Mouse (Mus musculus) cerebellum, adult 2 months (tissue): Measurements from ENCODE around the gene Bet1. TPM values are rescaled to one million over a fixed set of nuclear protein-coding genes. Genes with fewer than 3 reads are reported as not detected.

Experiments used
- DNase-seq, 2 experiments: peaks; one replicate each; pipeline ENCODE4 v3.0.0; 2021
- H3K27ac ChIP-seq: fragments of 200-500 bp; 2 replicates; pipeline ENCODE4 v1.5.1; 2012; ENCODE audit warnings: low read length, control low read depth, inconsistent platforms; ENCODE audit not compliant: insufficient read depth
- H3K27me3 ChIP-seq: fragments of 200-500 bp; 2 replicates; pipeline ENCODE4 v1.6.1; 2012; ENCODE audit warnings: inconsistent platforms, mild to moderate bottlenecking, low read length, moderate library complexity; ENCODE audit not compliant: control insufficient read depth, insufficient read depth
- H3K4me1 ChIP-seq: fragments of 200-500 bp; 2 replicates; pipeline ENCODE4 v1.6.1; 2011; ENCODE audit warnings: low read length; ENCODE audit not compliant: control insufficient read depth, insufficient read depth
- H3K4me3 ChIP-seq: fragments of 200-500 bp; replicated peaks from 2 replicates; pipeline ENCODE3; 2011; ENCODE audit warnings: mild to moderate bottlenecking, low read depth, low read length, control low read depth; ENCODE audit not compliant: insufficient read depth
- CTCF ChIP-seq: fragments of 200-500 bp; IDR thresholded peaks from 2 replicates; pipeline ENCODE4 v1.5.1; 2011; ENCODE audit warnings: low read depth, mild to moderate bottlenecking, control low read depth, low read length, moderate library complexity, borderline replicate concordance; ENCODE audit not compliant: insufficient read depth
- POLR2A ChIP-seq: fragments of 200-500 bp; IDR thresholded peaks from 2 replicates; pipeline ENCODE4 v1.6.1; 2011; ENCODE audit warnings: low read length, control low read depth, borderline replicate concordance; ENCODE audit not compliant: insufficient read depth
- WGBS: fragments of 180-500 bp; shearing (Covaris S2); methylation state at CpG from one replicate; pipeline ENCODE4 v1.1.7; 2018; 5-methylcytosine and 5-hydroxymethylcytosine counted together
- polyA plus RNA-seq: library from polyadenylated mRNA; depleted of rRNA; stranded (reverse); fragments of >200 nt; gene quantifications from 2 replicates; pipeline ENCODE4 v1.2.3, GENCODE M21; 2012; rRNA removed

Gene Bet1
- 26.1 and 27.5 TPM in 2 replicates for polyA plus RNA-seq

GRCm38 (mm10) chr6:4086663-4087454 lies at the start of gene Bet1:
TSS of gene Bet1 (minus strand) at chr6:4086972.
- 1% methylated on average over 24 of the region's 24 CpGs for WGBS
- Histone ChIP-seq H3K27me3 (no peaks in the 10 kb centered on the region), H3K4me3 (peak within 1 kb of the TSS; percentile 71), H3K4me1 (no peaks in the 10 kb centered on the region), H3K27ac (no peak within 1 kb of the TSS)
- peak; percentile 84 to 90 for DNase-seq
- TF ChIP-seq CTCF (no peak), POLR2A (peak; percentile 37; the same call in 1 of the 2 replicates)

- no peaks in the 10 kb centered on the region for H3K27me3 ChIP-seq
- H3K27ac ChIP-seq, result no peak overlapping the region
- 66% methylated on average over 7 of the region's 7 CpGs for WGBS
- H3K4me3 ChIP-seq, result no peak overlapping the region
- H3K4me1 ChIP-seq, result no peaks in the 10 kb centered on the region
- DNase-seq, result no peak
- no peak for TF ChIP-seq CTCF
- TF ChIP-seq POLR2A, result no peak
Measured at GRCm38 (mm10) chr6:4132239-4132638, 45.5 kb upstream of the Bet1 start.

GRCm38 (mm10) chr6:4131149-4131548 lies 44.4 kb upstream of the Bet1 start:
- WGBS, result 62% methylated on average over 2 of the region's 2 CpGs
- no peak for DNase-seq
- no peaks in the 10 kb centered on the region for H3K4me1 ChIP-seq
- H3K27ac ChIP-seq, result no peak overlapping the region
- TF ChIP-seq POLR2A, result no peak
- TF ChIP-seq CTCF, result no peak
- no peak overlapping the region for H3K4me3 ChIP-seq
- H3K27me3 ChIP-seq, result no peaks in the 10 kb centered on the region

- 82% methylated on average over 1 of the region's 1 CpGs for WGBS
- H3K27me3 ChIP-seq, result no peaks in the 10 kb centered on the region
- TF ChIP-seq CTCF (no peak), POLR2A (no peak)
- no peak overlapping the region for H3K4me3 ChIP-seq
- no peak for DNase-seq
- no peak overlapping the region for H3K27ac ChIP-seq
- H3K4me1 ChIP-seq, result no peaks in the 10 kb centered on the region
Measured at GRCm38 (mm10) chr6:4118611-4119010, 31.8 kb upstream of the Bet1 start.

GRCm38 (mm10) chr6:4090423-4090822 lies 3.7 kb upstream of the Bet1 start:
- TF ChIP-seq CTCF (no peak), POLR2A (no peak)
- H3K4me3 ChIP-seq, result no peak overlapping the region
- H3K27me3 ChIP-seq, result no peaks in the 10 kb centered on the region
- no peak for DNase-seq
- H3K27ac ChIP-seq, result no peak overlapping the region
- WGBS, result 72% methylated on average over 2 of the region's 2 CpGs
- H3K4me1 ChIP-seq, result no peaks in the 10 kb centered on the region

- TF ChIP-seq CTCF (no peak), POLR2A (no peak)
- Histone ChIP-seq H3K27ac (no peak overlapping the region), H3K4me3 (no peak overlapping the region), H3K4me1 (no peaks in the 10 kb centered on the region), H3K27me3 (no peaks in the 10 kb centered on the region)
- WGBS, result 51% methylated on average over 6 of the region's 6 CpGs
- DNase-seq, result no peak
Measured at GRCm38 (mm10) chr6:4072281-4072680, 14.5 kb downstream of the Bet1 start.

GRCm38 (mm10) chr6:4069714-4070113 lies 17.1 kb downstream of the Bet1 start:
- no peaks in the 10 kb centered on the region for H3K27me3 ChIP-seq
- H3K4me1 ChIP-seq, result no peaks in the 10 kb centered on the region
- H3K27ac ChIP-seq, result no peak overlapping the region
- no peak for DNase-seq
- no peak overlapping the region for H3K4me3 ChIP-seq
- TF ChIP-seq POLR2A (no peak), CTCF (no peak)

GRCm38 (mm10) chr6:4054387-4054786 lies 32.4 kb downstream of the Bet1 start:
- no peaks in the 10 kb centered on the region for H3K27me3 ChIP-seq
- WGBS, result 87% methylated on average over 4 of the region's 4 CpGs
- H3K4me3 ChIP-seq, result no peak overlapping the region
- TF ChIP-seq CTCF (no peak), POLR2A (no peak)
- no peak for DNase-seq
- H3K4me1 ChIP-seq, result no peaks in the 10 kb centered on the region
- H3K27ac ChIP-seq, result no peak overlapping the region
